Mouse (Mus musculus): Measurements from ENCODE around the gene Gm4952. TPM values are rescaled to one million over a fixed set of nuclear protein-coding genes. Genes with fewer than 3 reads are reported as not detected.

Gm4952 gene
- polyA plus RNA-seq, 1 experiment from 2014 or later: not detected

GRCm38 (mm10) chr19:12677812-12678211 lies 78.0 kb downstream of the Gm4952 start, which contains the start of gene Olfr1443:
Gene Olfr1443, plus strand, starts transcription at chr19:12678112.
- ATAC-seq (ENCODE audit: insufficient number of reproducible peaks, low FRiP score, low TSS enrichment, low read depth): no peak
- Histone ChIP-seq H3K9ac (no peak within 1 kb of the TSS), H3K27ac (replicated peaks) (no peak within 1 kb of the TSS), H3K4me2 (replicated peaks) (no peak within 1 kb of the TSS), H3K9me3 (replicated peaks) (no peaks in the 10 kb centered on the region), H3K4me1 (no peaks in the 10 kb centered on the region), H3K27me3 (no peaks in the 10 kb centered on the region), H3K4me3 (replicated peaks) (no peak within 1 kb of the TSS), H3K36me3 (no peaks in the 10 kb centered on the region)
- 64% methylated on average over 3 of the region's 3 CpGs for WGBS

Other genes with a start within 250 kb of the Gm4952 start
- gene Olfr1440, start 212.7 kb upstream of the Gm4952 start, polyA plus RNA-seq (2015; fragmentation: Nextera tagmentation; extraction: Ambion mirVana): 0.07 TPM in 1 of 2 replicates, not detected in the other
- 0.12 TPM in 1 of 2 replicates, not detected in the other for gene Olfr1441, start 182.5 kb upstream of the Gm4952 start, polyA plus RNA-seq (2015; fragmentation: Nextera tagmentation; extraction: Ambion mirVana)
- not detected in 2 replicates for gene Pfpl, start 172.1 kb upstream of the Gm4952 start, polyA plus RNA-seq (2015; fragmentation: Nextera tagmentation; extraction: Ambion mirVana)
- 0.68 and 0.87 TPM in 2 replicates for gene Mpeg1, start 139.2 kb upstream of the Gm4952 start, polyA plus RNA-seq (2015; fragmentation: Nextera tagmentation; extraction: Ambion mirVana)
- 10.1 and 13.1 TPM in 2 replicates for gene Dtx4, start 98.5 kb upstream of the Gm4952 start, polyA plus RNA-seq (2015; fragmentation: Nextera tagmentation; extraction: Ambion mirVana)
- gene Fam111a, start 54.2 kb upstream of the Gm4952 start, polyA plus RNA-seq (2015; fragmentation: Nextera tagmentation; extraction: Ambion mirVana): 22.0 and 23.9 TPM in 2 replicates
- 0.12 TPM in 1 of 2 replicates, not detected in the other for gene Glyat, start 33.3 kb downstream of the Gm4952 start, polyA plus RNA-seq (2015; fragmentation: Nextera tagmentation; extraction: Ambion mirVana)
- not detected in 2 replicates for gene Olfr1442, start 70.5 kb downstream of the Gm4952 start, polyA plus RNA-seq (2015; fragmentation: Nextera tagmentation; extraction: Ambion mirVana)
- gene Olfr1443, start 78.1 kb downstream of the Gm4952 start, polyA plus RNA-seq (2015; fragmentation: Nextera tagmentation; extraction: Ambion mirVana): not detected in 2 replicates
- not detected in 2 replicates for gene Keg1, start 95.8 kb downstream of the Gm4952 start, polyA plus RNA-seq (2015; fragmentation: Nextera tagmentation; extraction: Ambion mirVana)
- gene Cntf, start 165.7 kb downstream of the Gm4952 start, polyA plus RNA-seq (2015; fragmentation: Nextera tagmentation; extraction: Ambion mirVana): 1.3 and 1.4 TPM in 2 replicates
- 14.3 and 15.0 TPM in 2 replicates for gene Zfp91, start 196.2 kb downstream of the Gm4952 start, polyA plus RNA-seq (2015; fragmentation: Nextera tagmentation; extraction: Ambion mirVana)
- 5.2 and 5.3 TPM in 2 replicates for gene Lpxn, start 196.2 kb downstream of the Gm4952 start, polyA plus RNA-seq (2015; fragmentation: Nextera tagmentation; extraction: Ambion mirVana)
- not detected in 2 replicates for gene Gm5244, start 246.7 kb downstream of the Gm4952 start, polyA plus RNA-seq (2015; fragmentation: Nextera tagmentation; extraction: Ambion mirVana)

All from embryonic facial prominence, embryonic 15.5 days (tissue).